Mouse (Mus musculus) small intestine, adult 2 months (tissue): ENCODE measurements around the gene Plce1.

Experiments used
- CTCF ChIP-seq: fragments of 200-500 bp; IDR thresholded peaks from 2 replicates; pipeline ENCODE4 v1.5.1; 2012; ENCODE audit warnings: low read depth, mild to moderate bottlenecking, control low read depth, inconsistent platforms, low read length, moderate library complexity, mixed read lengths; ENCODE audit not compliant: insufficient replicate concordance, insufficient read length; ENCODE audit errors: extremely low read depth
- POLR2A ChIP-seq: fragments of 200-500 bp; IDR thresholded peaks from 2 replicates; pipeline ENCODE4 v1.6.1; 2012; ENCODE audit warnings: low read depth, mild to moderate bottlenecking, control low read depth, inconsistent platforms, low read length, moderate library complexity

GRCm38 (mm10) chr19:38688741-38689507 is 208.0 kb downstream of the Plce1 start:
- TF ChIP-seq POLR2A (no peak), CTCF (no peak)
